Mouse (Mus musculus) thymus, adult 18-20 months (tissue): Measurements from ENCODE around the gene Mroh2b.

Source experiments
- DNase-seq, 2 experiments: peaks; one replicate each; pipeline ENCODE4 v3.0.0; 2022; ENCODE audit warnings: mixed read lengths in 2 of 2

Mroh2b gene

GRCm38 (mm10) chr15:4898437-4898836 is at the start of gene Mroh2b:
Mroh2b (plus strand) TSS chr15:4898737.
- DNase-seq, result no peak

DNA sequence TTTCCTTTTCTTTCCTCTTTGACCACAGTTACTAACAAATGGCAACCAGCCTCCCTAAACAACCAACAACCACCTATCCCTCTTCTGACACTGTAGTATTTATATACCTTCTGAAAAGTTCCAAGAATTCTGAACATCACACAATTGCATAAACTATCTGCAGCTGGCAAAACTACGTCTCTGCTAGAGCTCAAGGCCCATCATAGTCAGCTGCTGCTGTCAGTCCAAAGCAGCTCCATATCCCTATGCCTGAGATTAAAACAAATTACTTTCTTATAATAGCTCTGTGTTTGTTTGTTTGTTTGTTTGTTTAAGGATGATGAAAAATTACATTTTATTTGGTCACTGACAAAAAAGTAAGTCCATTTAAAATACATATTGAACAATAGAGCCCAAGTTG is 48.5 kb upstream of the Mroh2b start:
- DNase-seq, result no peak

GRCm38 (mm10) chr15:4894962-4895361 is 3.6 kb upstream of the Mroh2b start:
- no peak for DNase-seq

- DNase-seq, result no peak
Measured at GRCm38 (mm10) chr15:4934731-4935130, 36.2 kb downstream of the Mroh2b start.

DNA sequence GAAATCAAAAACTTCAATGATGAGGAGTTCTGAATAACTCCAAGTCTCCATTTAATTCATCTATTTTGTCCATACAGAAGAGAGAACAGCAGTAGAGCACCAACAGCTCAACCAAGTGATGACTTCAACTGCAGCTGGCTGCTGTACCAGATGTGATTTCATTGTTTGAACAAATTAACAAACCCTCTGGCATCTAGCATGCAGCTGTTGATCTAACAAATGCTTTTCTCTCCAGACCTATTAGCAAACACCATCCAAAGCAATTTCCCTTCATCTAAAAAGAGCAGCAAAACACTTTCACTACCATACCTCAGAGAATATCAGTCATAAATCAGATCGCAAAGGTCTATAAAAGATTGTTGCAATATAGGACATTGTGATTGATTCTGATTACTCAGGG is 74.8 kb downstream of the Mroh2b start:
- DNase-seq, result no peak

- no peak for DNase-seq
Measured at GRCm38 (mm10) chr15:5002903-5003302, 104.4 kb downstream of the Mroh2b start.

DNA sequence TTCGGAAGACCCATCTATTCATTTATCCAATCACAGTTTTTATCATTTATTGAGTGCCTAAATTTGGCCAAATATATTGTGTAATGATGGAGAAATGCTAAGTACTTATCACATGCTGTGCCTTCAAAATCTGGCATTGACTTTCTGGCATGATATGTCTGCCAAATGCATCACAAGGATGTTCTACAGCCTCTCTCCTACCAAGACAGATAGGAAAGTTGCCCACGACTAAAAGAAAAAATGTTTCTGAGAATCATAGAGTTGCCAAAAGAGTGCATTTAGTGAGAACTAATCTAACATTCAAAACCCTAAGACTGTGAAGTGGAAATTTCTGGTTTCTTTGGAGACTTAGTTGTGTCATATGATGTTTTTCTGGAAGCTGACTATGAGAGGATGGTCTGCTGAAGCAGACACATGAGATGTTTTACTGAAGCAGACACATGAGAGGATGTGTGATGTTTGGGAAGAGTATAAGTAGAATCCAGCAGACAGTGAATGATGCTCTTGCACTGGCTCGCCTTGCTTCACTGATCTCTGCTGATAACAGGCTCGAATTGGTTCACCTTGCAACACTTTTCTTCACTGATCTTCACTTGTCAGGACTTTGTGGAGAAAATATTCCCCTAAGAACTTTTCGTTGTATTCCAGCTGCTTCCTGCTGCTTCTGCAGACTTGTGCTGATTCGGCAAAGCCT is 105.1 kb downstream of the Mroh2b start:
- DNase-seq, result no peak

GRCm38 (mm10) chr15:5009644-5010107 is 111.1 kb downstream of the Mroh2b start:
- DNase-seq, result no peak
